Mouse (Mus musculus): Measurements from ENCODE around the gene Txndc17.

- TF ChIP-seq CTCF (IDR thresholded peaks at IDR 0.05; ENCODE audit: insufficient read depth, low read depth, low read length), result no peak
- TF ChIP-seq POLR2A (IDR thresholded peaks at IDR 0.05; ENCODE audit: insufficient read depth, low read depth, low read length), result no peak
These were observed 21.2 kb downstream of the Txndc17 start for GRCm38 (mm10) chr11:72228513-72228912.

Data from olfactory bulb, adult 2 months (tissue).